Mouse (Mus musculus): ENCODE results near the gene Zc3h10. TPM values are rescaled to one million over a fixed set of nuclear protein-coding genes. Genes with fewer than 3 reads are reported as not detected.

Zc3h10 gene
- polyA plus RNA-seq, 1 experiment: 17.4 TPM

- H3K27me3 ChIP-seq (ENCODE audit: control insufficient read depth, insufficient read depth, low read length): no peaks in the 10 kb centered on the region
- 0 out of 2 replicates have a peak, but pooled peaks cover 2% of the 10 kb centered on the region for H3K36me3 ChIP-seq (ENCODE audit: control insufficient read depth, insufficient read depth, low read length)
- H3K27ac ChIP-seq (ENCODE audit: insufficient read depth, low read length): peak overlapping the region; percentile 69
- no peaks in the 10 kb centered on the region; the same call in 1 of the 2 replicates for H3K4me1 ChIP-seq (ENCODE audit: control insufficient read depth, insufficient read depth, insufficient read length)
- no peak overlapping the region for H3K4me3 ChIP-seq (ENCODE audit: extremely low read depth, insufficient read depth, insufficient read length)
- WGBS: 10% methylated on average over 18 of the region's 18 CpGs
- TF ChIP-seq CTCF (IDR thresholded peaks at IDR 0.05; ENCODE audit: extremely low read depth, insufficient read depth, insufficient read length, insufficient replicate concordance) (peak; percentile 80; the same call in 1 of the 2 replicates), POLR2A (IDR thresholded peaks at IDR 0.05; ENCODE audit: low read depth, low read length) (no peak)
- peak; percentile 90 to 92 for DNase-seq (ENCODE audit: low read depth in 1 of 2, low spot score in 2 of 2)
Observed at GRCm38 (mm10) chr10:128536266-128536940, 11.2 kb downstream of the Zc3h10 start.

GRCm38 (mm10) chr10:128535624-128536265, 11.8 kb downstream of the Zc3h10 start:
- Histone ChIP-seq H3K4me3 (ENCODE audit: extremely low read depth, insufficient read depth, insufficient read length) (no peak overlapping the region), H3K27ac (ENCODE audit: insufficient read depth, low read length) (peak overlapping the region; percentile 69), H3K36me3 (ENCODE audit: control insufficient read depth, insufficient read depth, low read length) (no peaks in the 10 kb centered on the region), H3K4me1 (ENCODE audit: control insufficient read depth, insufficient read depth, insufficient read length) (no peaks in the 10 kb centered on the region; the same call in 1 of the 2 replicates), H3K27me3 (ENCODE audit: control insufficient read depth, insufficient read depth, low read length) (no peaks in the 10 kb centered on the region)
- no peak for TF ChIP-seq POLR2A (IDR thresholded peaks at IDR 0.05; ENCODE audit: low read depth, low read length)
- WGBS: 33% methylated on average over 4 of the region's 4 CpGs
- DNase-seq (ENCODE audit: low read depth in 1 of 2, low spot score in 2 of 2): no peak

- no peak for DNase-seq (ENCODE audit: low read depth in 1 of 2, low spot score in 2 of 2)
- no peak overlapping the region for H3K4me3 ChIP-seq (ENCODE audit: extremely low read depth, insufficient read depth, insufficient read length)
- H3K36me3 ChIP-seq (ENCODE audit: control insufficient read depth, insufficient read depth, low read length): no peaks in the 10 kb centered on the region
- WGBS: 76% methylated on average over 2 of the region's 2 CpGs
- no peaks in the 10 kb centered on the region for H3K27me3 ChIP-seq (ENCODE audit: control insufficient read depth, insufficient read depth, low read length)
- peak overlapping the region; percentile 39; the same call in 1 of the 2 replicates for H3K27ac ChIP-seq (ENCODE audit: insufficient read depth, low read length)
- TF ChIP-seq CTCF (IDR thresholded peaks at IDR 0.05; ENCODE audit: extremely low read depth, insufficient read depth, insufficient read length, insufficient replicate concordance) (no peak), POLR2A (IDR thresholded peaks at IDR 0.05; ENCODE audit: low read depth, low read length) (no peak)
- H3K4me1 ChIP-seq (ENCODE audit: control insufficient read depth, insufficient read depth, insufficient read length): no peaks in the 10 kb centered on the region; the same call in 1 of the 2 replicates
Observed at GRCm38 (mm10) chr10:128535206-128535605, 12.4 kb downstream of the Zc3h10 start.

GRCm38 (mm10) chr10:128526366-128527356, 20.9 kb downstream of the Zc3h10 start:
- H3K4me1 ChIP-seq (ENCODE audit: control insufficient read depth, insufficient read depth, insufficient read length): no peaks in the 10 kb centered on the region
- peaks cover 11% of the 10 kb centered on the region for H3K36me3 ChIP-seq (ENCODE audit: control insufficient read depth, insufficient read depth, low read length)
- DNase-seq (ENCODE audit: low read depth in 1 of 2, low spot score in 2 of 2): no peak
- H3K27ac ChIP-seq (ENCODE audit: insufficient read depth, low read length): peak overlapping the region; percentile 80
- no peaks in the 10 kb centered on the region for H3K27me3 ChIP-seq (ENCODE audit: control insufficient read depth, insufficient read depth, low read length)
- TF ChIP-seq CTCF (IDR thresholded peaks at IDR 0.05; ENCODE audit: extremely low read depth, insufficient read depth, insufficient read length, insufficient replicate concordance): no peak
- no peak for TF ChIP-seq POLR2A (IDR thresholded peaks at IDR 0.05; ENCODE audit: low read depth, low read length)
- 25% methylated on average over 28 of the region's 28 CpGs for WGBS
- peak overlapping the region; percentile 50 for H3K4me3 ChIP-seq (ENCODE audit: extremely low read depth, insufficient read depth, insufficient read length)

GRCm38 (mm10) chr10:128525671-128526308, 21.8 kb downstream of the Zc3h10 start, which contains the start of gene Esyt1:
TSS of gene Esyt1 (minus strand) at chr10:128525871.
- peak within 1 kb of the TSS; percentile 77 for H3K4me3 ChIP-seq (ENCODE audit: extremely low read depth, insufficient read depth, insufficient read length)
- no peaks in the 10 kb centered on the region for H3K27me3 ChIP-seq (ENCODE audit: control insufficient read depth, insufficient read depth, low read length)
- TF ChIP-seq POLR2A (IDR thresholded peaks at IDR 0.05; ENCODE audit: low read depth, low read length) (peak; percentile 86), CTCF (IDR thresholded peaks at IDR 0.05; ENCODE audit: extremely low read depth, insufficient read depth, insufficient read length, insufficient replicate concordance) (peak; percentile 15; the same call in 1 of the 2 replicates)
- peak within 1 kb of the TSS; percentile 97 for H3K27ac ChIP-seq (ENCODE audit: insufficient read depth, low read length)
- peaks cover 17% of the 10 kb centered on the region for H3K36me3 ChIP-seq (ENCODE audit: control insufficient read depth, insufficient read depth, low read length)
- WGBS: 0% methylated on average over 37 of the region's 37 CpGs
- DNase-seq (ENCODE audit: low read depth in 1 of 2, low spot score in 2 of 2): peak; percentile 90 to 95
- no peaks in the 10 kb centered on the region for H3K4me1 ChIP-seq (ENCODE audit: control insufficient read depth, insufficient read depth, insufficient read length)
